Mouse (Mus musculus) B cell, adult 2 months (primary cell): Measurements from ENCODE around the gene Mrgprd.

ENCODE experiments used
- DNase-seq, 2 experiments: peaks; one replicate each; pipeline ENCODE4 v3.0.0; 2022

Mrgprd gene

DNA sequence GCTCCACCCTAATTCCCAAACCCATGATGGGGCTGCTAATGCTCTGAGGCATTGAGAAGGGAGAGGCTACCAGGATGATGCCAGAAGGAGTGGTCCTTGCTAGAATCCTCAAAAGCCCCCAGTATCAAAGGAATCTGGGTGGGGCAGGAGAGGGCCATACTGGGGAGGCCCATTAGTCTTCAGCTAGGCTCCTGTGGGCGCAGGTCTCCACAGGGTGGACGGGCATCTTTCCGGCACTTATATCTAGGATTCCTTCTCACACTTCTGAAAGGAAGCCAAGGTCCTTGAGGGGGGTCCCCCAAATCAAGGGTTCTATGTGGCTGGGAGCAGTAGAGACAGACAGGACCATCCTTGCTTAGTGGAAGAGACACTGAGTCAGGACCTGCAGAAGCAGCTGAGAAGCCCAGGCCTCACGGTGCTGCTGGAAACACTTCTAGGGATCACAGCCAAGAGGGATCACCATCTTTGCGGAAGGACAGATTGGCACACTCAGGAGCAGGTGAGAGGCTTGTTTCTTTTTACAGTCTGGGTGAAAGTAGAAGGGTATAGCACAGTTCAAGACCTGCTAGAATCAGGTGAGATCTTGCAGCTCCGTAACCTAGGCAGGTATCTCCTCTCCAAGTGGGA, at the start of gene Mrgprd:
Gene Mrgprd, plus strand, starts transcription at position 51 of the 627 bp plus-strand sequence.
- DNase-seq = no peak

GRCm38 (mm10) chr7:145266011-145266410, 48.6 kb upstream of the Mrgprd start:
- no peak for DNase-seq

- no peak for DNase-seq
These were observed 45.7 kb upstream of the Mrgprd start for GRCm38 (mm10) chr7:145268890-145269289.

GRCm38 (mm10) chr7:145270955-145271354, 43.7 kb upstream of the Mrgprd start:
- DNase-seq = no peak

DNA sequence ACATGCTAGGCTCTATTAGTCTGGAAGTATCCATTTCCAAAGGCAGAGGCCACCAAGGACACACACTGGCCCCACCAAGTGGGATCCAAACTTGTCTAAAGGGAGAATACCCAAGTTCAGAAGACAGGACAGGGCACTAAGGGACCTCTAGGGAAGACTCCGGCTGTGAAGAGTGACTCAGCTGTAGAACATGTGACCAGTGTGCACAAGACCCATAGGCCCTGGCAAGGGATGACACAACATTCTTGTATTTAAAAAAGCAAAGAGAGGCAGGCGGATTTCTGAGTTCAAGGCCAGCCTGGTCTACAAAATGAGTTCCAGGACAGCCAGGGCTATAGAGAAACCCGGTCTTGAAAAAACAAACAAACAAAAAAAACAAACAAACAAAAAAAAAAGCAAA, 39.1 kb upstream of the Mrgprd start:
- no peak for DNase-seq

GRCm38 (mm10) chr7:145281396-145281795, 33.2 kb upstream of the Mrgprd start:
- no peak for DNase-seq

DNA sequence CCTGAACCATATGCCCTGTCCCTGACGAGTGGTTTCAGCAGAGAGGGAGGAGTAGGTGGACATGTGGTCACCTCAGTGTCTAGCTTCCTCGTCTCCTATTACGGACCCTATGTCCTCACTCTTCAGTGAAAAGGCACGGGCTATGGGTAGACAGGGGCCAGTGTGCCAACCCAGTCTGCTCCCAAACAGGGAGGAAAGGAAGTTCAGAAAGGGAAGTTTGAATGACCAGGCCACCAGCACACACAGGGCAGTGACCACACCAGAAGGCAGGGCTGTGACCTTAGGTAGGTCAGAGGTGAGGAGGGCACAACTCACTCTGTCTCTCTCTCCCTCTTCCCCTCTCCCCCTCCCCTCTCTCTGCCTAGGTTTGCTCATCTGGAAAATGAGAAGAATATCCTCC, 31.6 kb upstream of the Mrgprd start:
- DNase-seq = no peak

- peak; percentile 89 to 90 for DNase-seq
These were observed 31.0 kb upstream of the Mrgprd start, which contains the start of gene Tpcn2 for GRCm38 (mm10) chr7:145283487-145284187. Gene Tpcn2, minus strand, starts transcription at chr7:145284011.

DNA sequence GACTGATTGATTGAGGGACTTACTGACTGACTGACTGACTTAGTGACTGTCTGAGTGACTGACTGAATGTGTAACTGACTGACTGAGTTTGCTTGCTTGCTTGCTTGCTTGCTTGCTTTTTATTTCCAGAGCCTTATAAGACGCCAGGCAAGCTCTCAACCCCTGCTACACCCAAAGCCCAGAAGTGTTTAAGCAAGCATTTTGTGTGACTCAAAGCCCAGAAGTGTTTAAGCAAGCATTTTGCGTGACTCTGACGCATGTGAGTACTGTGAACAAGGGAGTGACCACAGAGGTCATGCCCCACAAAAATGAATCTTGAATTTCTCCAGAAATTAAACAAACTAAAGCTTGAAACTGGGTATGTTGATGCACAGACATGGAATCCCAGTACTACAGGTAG, 30.3 kb upstream of the Mrgprd start:
- DNase-seq = no peak

DNA sequence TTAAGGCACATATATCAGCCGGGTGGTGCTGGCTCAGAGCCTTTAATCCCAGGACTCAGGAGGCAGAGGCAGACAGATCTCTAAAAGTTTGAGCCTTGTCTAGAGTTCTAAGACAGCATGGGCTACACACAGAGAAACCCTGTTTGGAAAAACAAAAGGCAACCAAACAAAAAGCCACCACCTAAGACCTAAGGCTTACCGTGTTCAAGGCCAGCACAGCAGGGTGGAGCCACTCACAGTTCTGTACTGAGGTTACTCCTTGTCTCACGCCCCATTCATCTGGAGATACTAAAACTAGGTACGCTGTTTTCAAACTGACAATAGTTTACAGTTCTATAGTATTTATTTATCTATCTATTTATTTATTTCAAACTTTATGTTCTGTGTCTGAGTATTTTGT, 29.2 kb upstream of the Mrgprd start:
- DNase-seq = no peak

- DNase-seq = no peak
These were observed 27.2 kb upstream of the Mrgprd start for GRCm38 (mm10) chr7:145287410-145287809.

- DNase-seq = no peak
These were observed 25.3 kb upstream of the Mrgprd start for GRCm38 (mm10) chr7:145289302-145289701.

DNA sequence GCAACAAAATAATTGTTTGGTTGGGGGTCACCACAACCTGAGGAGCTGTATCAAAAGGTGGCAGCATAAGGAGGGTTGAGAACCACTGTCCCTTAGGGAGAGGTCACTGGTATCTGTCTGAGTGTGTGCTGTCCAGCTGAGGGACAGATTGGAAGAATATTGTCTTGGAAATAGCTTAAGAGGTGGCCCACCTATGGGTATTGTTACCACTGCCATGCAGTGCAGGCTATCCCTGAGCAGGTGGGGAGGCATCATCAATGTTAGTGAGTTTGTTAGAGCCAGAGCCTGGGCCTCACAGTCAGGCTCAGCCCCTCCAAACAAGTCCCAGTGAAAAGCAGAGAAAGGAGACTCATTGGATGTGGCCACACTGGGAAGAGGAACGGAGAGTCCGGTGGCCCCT, 22.8 kb upstream of the Mrgprd start:
- DNase-seq = no peak

DNA sequence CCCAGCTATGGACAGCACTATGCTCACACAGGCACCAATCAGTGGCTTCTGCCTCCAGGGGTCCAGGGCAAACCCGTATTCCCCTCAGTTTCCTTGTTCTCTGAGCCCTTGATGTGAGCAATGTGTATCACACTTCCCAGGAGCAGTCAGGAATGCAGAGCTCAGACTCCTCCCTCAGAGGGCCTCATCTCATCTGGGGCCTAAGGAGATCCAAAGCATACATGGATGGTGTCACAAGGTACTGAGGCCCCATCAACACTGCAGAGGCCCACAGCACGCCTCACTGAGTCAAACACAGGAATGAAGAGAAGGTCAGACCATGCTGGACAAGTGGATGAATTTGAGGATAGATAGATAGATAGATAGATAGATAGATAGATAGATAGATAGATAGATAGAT, 21.9 kb upstream of the Mrgprd start:
- DNase-seq = no peak

GRCm38 (mm10) chr7:145293859-145294258, 20.8 kb upstream of the Mrgprd start:
- DNase-seq = peak; percentile 40

- no peak for DNase-seq
These were observed 15.8 kb upstream of the Mrgprd start for GRCm38 (mm10) chr7:145298666-145299490.

- DNase-seq = no peak
These were observed 14.9 kb upstream of the Mrgprd start for GRCm38 (mm10) chr7:145299562-145300320.

DNA sequence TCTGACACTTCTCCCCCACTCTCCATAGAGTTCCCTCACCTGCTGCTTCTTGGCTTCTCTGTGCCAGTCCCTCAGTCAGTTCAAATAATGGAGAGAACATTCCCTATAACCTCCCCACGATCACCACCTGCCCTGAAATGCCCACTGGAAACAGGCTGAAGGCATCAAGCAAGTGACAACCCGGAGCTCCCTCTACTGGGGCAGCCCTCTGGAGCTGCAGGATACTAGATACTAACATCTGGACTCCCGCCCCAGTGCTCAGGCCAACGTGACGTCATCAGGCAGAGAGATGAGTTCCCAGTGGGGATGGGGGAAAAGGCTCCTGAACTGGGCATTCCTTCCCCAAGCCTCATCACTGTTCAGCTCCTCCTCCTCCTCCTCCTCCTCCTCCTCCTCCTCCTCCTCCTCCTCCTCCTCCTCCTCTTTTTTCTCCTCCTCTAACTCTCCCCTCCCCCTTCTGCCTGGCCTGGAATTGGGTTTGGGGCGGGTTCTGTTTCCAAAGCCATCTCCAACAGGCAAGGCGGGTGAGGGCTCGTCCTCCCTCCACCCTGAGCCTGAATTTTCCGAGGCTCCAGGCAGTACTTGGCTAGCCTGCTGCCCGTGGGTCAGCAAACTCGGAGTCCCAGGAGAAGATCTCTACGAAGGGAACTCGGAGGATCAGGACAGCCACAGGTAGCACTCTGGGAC, 14.2 kb upstream of the Mrgprd start, which contains the start of gene Mrgprf:
Gene Mrgprf, plus strand, starts transcription at position 508 of the 687 bp plus-strand sequence.
- no peak for DNase-seq

- no peak for DNase-seq
These were observed 13.7 kb upstream of the Mrgprd start for GRCm38 (mm10) chr7:145301008-145301340.

- DNase-seq = no peak
These were observed 13.2 kb upstream of the Mrgprd start for GRCm38 (mm10) chr7:145301341-145302005.

DNA sequence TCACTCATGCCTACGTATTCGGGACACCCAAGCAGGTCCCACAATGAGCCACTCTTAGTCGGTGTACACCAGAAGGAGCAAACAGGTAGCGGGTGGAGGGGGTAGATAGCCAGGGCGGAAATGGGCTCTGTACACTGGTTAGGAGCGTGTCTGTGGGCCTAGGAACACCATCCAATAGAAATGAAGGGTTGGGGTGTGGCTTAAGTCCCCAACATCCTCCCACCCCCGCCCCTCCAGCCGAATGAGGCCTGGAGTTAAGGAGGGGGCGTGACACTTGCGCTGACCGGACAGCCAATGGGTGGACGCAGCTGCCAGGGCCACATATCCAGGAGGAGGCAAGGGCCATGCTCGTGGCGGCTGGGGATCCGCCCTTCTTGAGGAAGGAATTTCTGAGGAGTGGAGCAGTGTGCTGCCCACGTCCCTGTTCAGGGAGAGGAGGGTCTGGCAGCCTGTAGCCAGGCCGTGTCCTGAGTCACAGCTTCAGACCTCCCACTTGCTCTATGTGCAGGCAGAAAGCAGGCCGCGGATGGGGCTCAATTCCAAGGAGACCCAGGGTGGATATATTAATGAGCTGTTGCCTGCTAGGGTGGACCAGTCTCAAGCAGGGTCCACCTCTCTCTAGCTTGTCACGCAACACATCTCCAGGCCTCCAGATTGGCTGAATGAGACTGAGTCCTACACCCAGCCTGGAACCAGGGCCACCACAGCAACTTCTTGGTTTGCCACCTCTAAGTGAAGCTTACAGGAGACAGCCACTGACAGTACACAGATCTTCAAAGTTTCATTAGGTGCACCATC, 11.9 kb upstream of the Mrgprd start:
- DNase-seq = no peak
